Mouse (Mus musculus): Measurements from ENCODE around the gene Mylk4.

DNA sequence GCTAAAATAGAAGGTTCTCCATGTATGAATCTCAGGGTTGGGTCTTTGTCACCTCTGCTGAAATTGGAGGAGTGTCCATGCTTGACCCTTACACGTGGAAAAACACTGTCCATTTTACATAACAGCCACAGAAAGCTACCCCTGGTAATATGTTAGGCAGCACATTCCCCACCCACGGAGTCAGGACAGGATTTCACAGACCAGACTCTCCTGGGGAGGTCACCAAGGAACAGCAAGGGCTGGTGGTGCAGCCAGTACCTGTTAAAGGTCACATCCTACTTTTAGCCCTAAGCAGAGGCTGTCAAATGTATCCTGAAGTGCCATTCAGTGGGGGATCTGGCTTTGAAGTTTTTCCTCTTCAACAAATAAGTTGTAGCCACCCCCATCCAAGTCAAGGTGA is 35.3 kb downstream of the Mylk4 start:
- TF ChIP-seq CTCF (IDR thresholded peaks at IDR 0.05; ENCODE audit: low read depth) (no peak), EP300 (IDR thresholded peaks at IDR 0.05; ENCODE audit: low read depth) (no peak)
